Mouse (Mus musculus) kidney, postnatal 0 days (tissue): ENCODE measurements around the gene Gm20532. TPM values are rescaled to one million over a fixed set of nuclear protein-coding genes. Genes with fewer than 3 reads are reported as not detected.

ENCODE experiments used
- ATAC-seq: fragments of 200-750 bp; cut with Nextera tagmentation; replicated peaks from 2 replicates; pipeline ENCODE4 v1.8.0; 2017; ENCODE audit warnings: low read depth, moderate number of reproducible peaks, moderate TSS enrichment, moderate library complexity; ENCODE audit not compliant: low FRiP score
- DNase-seq: peaks from one replicate; pipeline ENCODE4 v3.0.0-alpha.2; 2016; ENCODE audit warnings: low spot score
- H3K27ac ChIP-seq: fragments of 300-500 bp; sonication (generic); 2 replicates; pipeline ENCODE4 v1.5.1; 2014; ENCODE audit warnings: mild to moderate bottlenecking
- H3K27me3 ChIP-seq: fragments of 300-500 bp; sonication (generic); 2 replicates; pipeline ENCODE4 v1.6.1; 2014; ENCODE audit warnings: low read length, mixed read lengths; ENCODE audit not compliant: insufficient read depth
- H3K36me3 ChIP-seq: fragments of 300-500 bp; sonication (generic); 2 replicates; pipeline ENCODE4 v1.6.1; 2014; ENCODE audit warnings: low read length, mixed read lengths; ENCODE audit not compliant: insufficient read depth
- H3K4me1 ChIP-seq: fragments of 300-500 bp; sonication (generic); replicated peaks from 2 replicates; pipeline ENCODE4 v1.6.1; 2014; ENCODE audit warnings: antibody characterized with exemption, low read length, mixed read lengths; ENCODE audit not compliant: insufficient read depth
- H3K4me2 ChIP-seq: fragments of 300-500 bp; sonication (generic); 2 replicates; pipeline ENCODE4 v1.6.1; 2014; ENCODE audit warnings: mild to moderate bottlenecking, low read length, moderate library complexity, mixed read lengths
- H3K4me3 ChIP-seq: fragments of 300-500 bp; sonication (generic); replicated peaks from 2 replicates; pipeline ENCODE4 v1.5.1; 2014; ENCODE audit warnings: low read depth, low read length
- H3K9ac ChIP-seq: fragments of 300-500 bp; sonication (generic); 2 replicates; pipeline ENCODE4 v1.6.1; 2014; ENCODE audit warnings: low read depth, low read length
- H3K9me3 ChIP-seq: fragments of 300-500 bp; sonication (generic); replicated peaks from 2 replicates; pipeline ENCODE4 v1.6.1; 2016; ENCODE audit warnings: low read length, inconsistent platforms, mixed read lengths
- CTCF ChIP-seq: IDR thresholded peaks from 2 replicates; pipeline ENCODE4 v1.5.1; 2016; ENCODE audit warnings: antibody characterized with exemption, low read depth, mild to moderate bottlenecking, moderate library complexity
- WGBS: fragments of 180-500 bp; shearing (Covaris S2); extraction: QIAGEN DNeasy Blood & Tissue Kit; methylation state at CpG from one replicate; pipeline ENCODE4 v1.1.7; 2014; 5-methylcytosine and 5-hydroxymethylcytosine counted together
- polyA plus RNA-seq: library from polyadenylated mRNA; unstranded; fragments of >200 nt; fragmentation: Nextera tagmentation; extraction: Ambion mirVana; gene quantifications from 2 replicates; pipeline ENCODE4 v1.2.1, GENCODE M21; 2015

The Gm20532 gene
- polyA plus RNA-seq, 1 experiment from 2014 or later, result not detected

DNA sequence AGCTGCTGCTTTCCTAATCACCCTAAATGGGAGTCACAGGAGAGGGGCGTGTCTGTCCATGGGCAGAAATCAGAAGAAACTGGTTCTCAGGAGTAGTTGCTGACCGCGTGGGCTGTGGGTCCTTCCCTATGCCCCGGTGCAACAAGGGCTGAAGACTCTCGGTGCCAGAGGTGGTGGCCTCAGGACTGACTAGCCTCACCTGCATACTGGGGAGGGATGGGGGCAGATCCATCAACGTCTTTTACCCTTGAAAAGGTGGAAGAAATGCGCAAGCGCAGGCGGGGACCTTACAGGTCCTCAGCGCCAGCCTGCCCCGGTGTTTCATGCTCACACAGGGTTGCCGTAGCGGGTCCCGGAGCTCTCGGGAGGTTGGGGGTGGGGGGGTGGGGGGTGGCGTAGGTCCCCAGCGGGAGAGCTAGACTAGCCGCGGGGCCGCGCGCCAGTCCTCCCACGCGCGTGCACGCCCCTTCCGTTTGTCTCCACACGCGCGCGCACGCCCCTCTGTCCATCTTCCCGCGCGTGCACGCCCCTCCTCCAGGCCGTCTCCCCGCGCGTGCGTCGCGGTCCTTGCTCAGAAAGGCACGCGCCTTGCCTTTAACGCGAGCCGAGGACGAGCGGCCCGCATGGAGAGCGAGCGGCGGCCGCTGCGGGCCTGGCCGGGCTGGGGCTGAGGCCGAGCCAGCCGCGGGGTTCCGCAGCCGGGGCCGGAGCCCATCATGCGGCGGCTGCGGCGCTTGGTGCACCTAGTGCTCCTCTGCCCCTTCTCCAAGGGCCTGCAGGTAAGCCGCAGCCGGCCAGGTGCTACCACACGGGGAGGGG lies 41.7 kb downstream of the Gm20532 start, which contains the start of gene Fam69b:
Gene Fam69b, plus strand, starts transcription at position 537 of the 819 bp plus-strand sequence.
- DNase-seq, result peak; percentile 90
- H3K27me3 ChIP-seq, result no peaks in the 10 kb centered on the region

GRCm38 (mm10) chr2:26628792-26629437 lies 42.5 kb downstream of the Gm20532 start:
- peak overlapping the region; percentile 71 for H3K9ac ChIP-seq
- peak overlapping the region; percentile 43; the same call in 1 of the 2 replicates for H3K27ac ChIP-seq
- peak overlapping the region; percentile 80 for H3K4me2 ChIP-seq
- peak; percentile 57 for ATAC-seq
- no peaks in the 10 kb centered on the region for H3K9me3 ChIP-seq
- H3K4me3 ChIP-seq, result peak overlapping the region; percentile 62
- no peak for TF ChIP-seq CTCF
- 26% methylated on average over 5 of the region's 5 CpGs for WGBS
- H3K4me1 ChIP-seq, result peaks cover 15% of the 10 kb centered on the region
- H3K27me3 ChIP-seq, result no peaks in the 10 kb centered on the region
- no peak for DNase-seq
- H3K36me3 ChIP-seq, result no peaks in the 10 kb centered on the region

More for the DNA sequence above, 41.7 kb downstream of the Gm20532 start, which contains the start of gene Fam69b:
- Histone ChIP-seq H3K36me3 (no peaks in the 10 kb centered on the region), H3K9ac (peak within 1 kb of the TSS; percentile 71), H3K4me2 (peak within 1 kb of the TSS; percentile 80), H3K4me3 (peak within 1 kb of the TSS; percentile 62), H3K27ac (peak within 1 kb of the TSS; percentile 43), H3K9me3 (no peaks in the 10 kb centered on the region), H3K4me1 (peaks cover 15% of the 10 kb centered on the region)
- no peak for TF ChIP-seq CTCF
- ATAC-seq, result peak; percentile 50
- under 1% methylated on average over 68 of the region's 70 CpGs for WGBS

GRCm38 (mm10) chr2:26632541-26633395 lies 46.3 kb downstream of the Gm20532 start:
- Histone ChIP-seq H3K9ac (no peak overlapping the region), H3K36me3 (peaks cover 22% of the 10 kb centered on the region), H3K27ac (no peak overlapping the region), H3K4me3 (no peak overlapping the region), H3K4me2 (no peak overlapping the region), H3K9me3 (no peaks in the 10 kb centered on the region), H3K4me1 (peaks cover 12% of the 10 kb centered on the region), H3K27me3 (no peaks in the 10 kb centered on the region)
- TF ChIP-seq CTCF, result no peak
- WGBS, result 60% methylated on average over 16 of the region's 16 CpGs
- ATAC-seq (no peak), DNase-seq (no peak)

DNA sequence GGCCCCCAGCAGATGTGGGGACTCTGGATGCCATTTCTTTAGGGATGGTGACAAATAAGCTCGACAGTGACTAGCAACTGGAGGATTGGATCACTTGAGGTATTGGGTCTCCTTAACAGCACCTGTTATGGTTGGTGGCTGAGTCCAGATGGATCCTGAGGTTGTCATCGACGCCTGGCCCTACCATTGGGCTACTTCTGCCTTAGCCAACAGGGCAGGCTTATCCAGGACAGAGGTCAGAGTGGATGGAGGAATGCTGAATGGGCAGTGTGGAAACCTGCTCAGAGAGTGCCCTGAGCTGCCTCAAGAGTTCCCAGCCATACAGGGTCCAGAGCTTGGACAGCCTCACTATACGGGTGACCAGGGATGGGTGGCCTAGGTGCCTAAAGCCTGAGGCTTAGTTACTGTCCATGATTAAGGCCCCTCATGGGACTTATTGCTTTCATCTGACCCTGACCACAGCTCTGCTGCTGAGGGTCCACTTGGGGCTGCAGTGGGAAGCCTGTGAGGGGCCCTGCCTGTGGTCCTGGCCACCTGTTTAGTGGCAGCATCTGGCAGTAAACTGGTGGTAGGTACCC lies 47.6 kb downstream of the Gm20532 start:
- no peaks in the 10 kb centered on the region for H3K27me3 ChIP-seq
- no peaks in the 10 kb centered on the region for H3K9me3 ChIP-seq
- no peak for TF ChIP-seq CTCF
- H3K4me3 ChIP-seq, result no peak overlapping the region
- no peak for DNase-seq
- 67% methylated on average over 4 of the region's 4 CpGs for WGBS
- no peak overlapping the region for H3K9ac ChIP-seq
- ATAC-seq, result no peak
- H3K4me2 ChIP-seq, result no peak overlapping the region
- H3K27ac ChIP-seq, result no peak overlapping the region
- peaks cover 22% of the 10 kb centered on the region for H3K36me3 ChIP-seq
- peaks cover 9% of the 10 kb centered on the region for H3K4me1 ChIP-seq

DNA sequence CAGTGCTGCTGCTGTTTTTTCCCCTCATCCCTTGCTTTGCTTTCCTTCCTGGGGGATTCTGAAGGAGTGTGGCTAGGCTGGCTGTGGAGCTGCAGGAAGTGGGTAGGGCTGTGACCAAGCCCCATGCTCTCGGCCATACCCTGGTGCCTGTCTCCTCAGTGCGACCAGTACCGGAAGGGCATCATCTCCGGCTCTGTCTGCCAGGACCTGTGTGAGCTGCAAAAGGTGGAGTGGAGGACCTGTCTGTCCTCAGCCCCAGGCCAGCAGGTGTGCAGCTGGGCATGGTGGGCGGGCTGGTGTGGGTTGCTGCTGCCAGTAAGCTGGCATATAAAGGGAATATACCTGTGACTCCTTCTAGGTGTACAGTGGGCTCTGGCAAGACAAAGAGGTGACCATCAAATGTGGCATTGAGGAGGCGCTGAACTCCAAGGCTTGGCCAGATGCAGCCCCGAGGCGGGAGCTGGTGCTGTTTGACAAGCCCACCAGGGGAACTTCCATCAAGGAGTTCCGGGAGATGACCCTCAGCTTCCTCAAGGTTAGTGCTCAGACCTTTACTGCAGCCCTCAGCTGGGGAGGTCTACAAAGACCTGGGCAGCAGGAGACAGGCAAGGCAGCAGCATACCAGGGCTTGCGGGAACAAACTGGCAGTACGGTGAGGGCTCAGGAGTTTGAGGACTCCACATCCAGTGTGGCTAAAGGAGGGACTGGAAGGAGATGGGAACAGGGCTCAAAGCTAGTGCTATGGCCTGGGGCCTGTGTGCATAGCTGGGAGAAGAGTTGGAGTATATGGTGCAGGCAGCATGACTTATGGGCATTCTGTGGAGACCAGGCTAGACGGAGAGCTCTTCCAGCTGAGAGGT lies 48.4 kb downstream of the Gm20532 start:
- DNase-seq (no peak), ATAC-seq (no peak)
- peaks cover 8% of the 10 kb centered on the region; the same call in 1 of the 2 replicates for H3K4me1 ChIP-seq
- H3K4me2 ChIP-seq, result no peak overlapping the region
- H3K9ac ChIP-seq, result no peak overlapping the region
- H3K27me3 ChIP-seq, result no peaks in the 10 kb centered on the region
- H3K36me3 ChIP-seq, result peaks cover 22% of the 10 kb centered on the region
- no peak overlapping the region for H3K4me3 ChIP-seq
- no peak for TF ChIP-seq CTCF
- H3K9me3 ChIP-seq, result no peaks in the 10 kb centered on the region
- no peak overlapping the region for H3K27ac ChIP-seq
- WGBS, result 56% methylated on average over 12 of the region's 12 CpGs
